Mouse (Mus musculus): ENCODE results near the gene Pdxk. TPM values are rescaled to one million over a fixed set of nuclear protein-coding genes. Genes with fewer than 3 reads are reported as not detected.

Gene Pdxk
- total RNA-seq, 1 experiment from 2014 or later, result 16.7 TPM

GRCm38 (mm10) chr10:78390982-78391470, 73.7 kb downstream of the Pdxk start:
- no peak for ATAC-seq (replicated peaks; ENCODE audit: low read depth, poor library complexity, severe bottlenecking)

- no peak for ATAC-seq (replicated peaks; ENCODE audit: low read depth, poor library complexity, severe bottlenecking)
Measured at GRCm38 (mm10) chr10:78388216-78388980, 76.4 kb downstream of the Pdxk start.

Other genes starting within 250 kb of the Pdxk start
- 27.8 and 29.0 TPM in 2 replicates for gene Trappc10, start 220.3 kb downstream of the Pdxk start, total RNA-seq (2017)
- gene Agpat3, start 112.5 kb downstream of the Pdxk start, total RNA-seq (2017), result 8.2 and 12.7 TPM in 2 replicates
- 393 and 414 TPM in 2 replicates for gene Rrp1, start 51.9 kb downstream of the Pdxk start, total RNA-seq (2017)
- 41.8 and 47.5 TPM in 2 replicates for gene Cstb, start 39.3 kb downstream of the Pdxk start, total RNA-seq (2017)
- gene Olfr1358, start 52.5 kb upstream of the Pdxk start, total RNA-seq (2017), result not detected in 2 replicates
- gene Ilvbl, start 109.4 kb upstream of the Pdxk start, total RNA-seq (2017), result 15.2 and 16.9 TPM in 2 replicates
- 1.9 and 2.2 TPM in 2 replicates for gene Syde1, start 127.0 kb upstream of the Pdxk start, total RNA-seq (2017)
- gene Olfr1357, start 153.1 kb upstream of the Pdxk start, total RNA-seq (2017), result not detected in 2 replicates